9 mouse cellular contexts compared by ENCODE assay signal in genomic region chr19:25450869-25451629, GRCm38 (mm10). TPM values are rescaled to one million over a fixed set of nuclear protein-coding genes. Genes with fewer than 3 reads are reported as not detected.
DNase-seq lines count a peak whose midpoint lies in the region; ATAC-seq and TF ChIP-seq lines count a peak whose summit lies in the region.
"Had no signal": no experiment of that assay in that cellular context is flagged by ENCODE, and none has a peak within 500 bp of the region (broad histone marks: within the 10 kb centered on the region; RNA-seq: fewer than 3 reads in every experiment).

No protein-coding gene starts in this region.

- no peak for TF ChIP-seq EP300 in ES-Bruce4 (IDR thresholded peaks at IDR 0.05; ENCODE audit: insufficient read depth, low read depth, low read length)

- no peak overlapping the region for H3K27ac ChIP-seq in intestine, postnatal 0 days (ENCODE audit: low read depth, low read length)
- H3K27ac ChIP-seq in intestine, embryonic 16.5 days (ENCODE audit: low read length) = no peak overlapping the region
- no peak overlapping the region for H3K27ac ChIP-seq in ES-Bruce4 (ENCODE audit: insufficient read depth, low read length)

- TF ChIP-seq POLR2A in ES-Bruce4 (IDR thresholded peaks at IDR 0.05; ENCODE audit: insufficient read depth, low read length) = no peak

- H3K9me3 ChIP-seq in intestine, postnatal 0 days (ENCODE audit: control insufficient read depth) = no peaks in the 10 kb centered on the region
- no peaks in the 10 kb centered on the region for H3K9me3 ChIP-seq in intestine, embryonic 16.5 days (ENCODE audit: control insufficient read depth, low read length)
- no peaks in the 10 kb centered on the region for H3K9me3 ChIP-seq in ES-Bruce4 (replicated peaks; ENCODE audit: control insufficient read depth, insufficient read depth, low read length, poor library complexity, severe bottlenecking)

- no peaks in the 10 kb centered on the region for H3K36me3 ChIP-seq in intestine, postnatal 0 days (ENCODE audit: control insufficient read depth, insufficient read depth)
- no peaks in the 10 kb centered on the region for H3K36me3 ChIP-seq in intestine, embryonic 16.5 days (ENCODE audit: control insufficient read depth, insufficient read depth, low read length)
- H3K36me3 ChIP-seq in ES-Bruce4 (ENCODE audit: control insufficient read depth, insufficient read depth, low read length, poor library complexity, severe bottlenecking) = no peaks in the 10 kb centered on the region

- no peak overlapping the region for H3K4me3 ChIP-seq in intestine, postnatal 0 days (ENCODE audit: low read depth, low read length)
- no peak overlapping the region for H3K4me3 ChIP-seq in intestine, embryonic 16.5 days (ENCODE audit: low read length)
- no peak overlapping the region for H3K4me3 ChIP-seq in ES-Bruce4 (ENCODE audit: low read depth, low read length)

- no peak overlapping the region for H3K9ac ChIP-seq in intestine, postnatal 0 days (ENCODE audit: low read depth, low read length)
- no peak overlapping the region for H3K9ac ChIP-seq in intestine, embryonic 16.5 days (ENCODE audit: low read depth, low read length)
- no peak overlapping the region for H3K9ac ChIP-seq in ES-Bruce4 (ENCODE audit: low read depth, poor library complexity, severe bottlenecking)

- no peaks in the 10 kb centered on the region for H3K4me1 ChIP-seq in intestine, postnatal 0 days (replicated peaks; ENCODE audit: control insufficient read depth, insufficient read depth, low read length)
- H3K4me1 ChIP-seq in intestine, embryonic 16.5 days (ENCODE audit: control insufficient read depth, insufficient read depth, low read length) = no peaks in the 10 kb centered on the region
- no peaks in the 10 kb centered on the region for H3K4me1 ChIP-seq in ES-Bruce4 (ENCODE audit: control insufficient read depth, insufficient read depth, low read length)

- no peak overlapping the region for H3K4me2 ChIP-seq in intestine, postnatal 0 days (replicated peaks; ENCODE audit: low read depth)
- no peak overlapping the region for H3K4me2 ChIP-seq in intestine, embryonic 16.5 days (ENCODE audit: low read depth, low read length)

- peak; percentile 66 for DNase-seq in adrenal gland, postnatal 10 days
- DNase-seq in layer of hippocampus, postnatal 14 days (ENCODE audit: low spot score in 2 of 2) = peak; percentile 16 to 43
- peak; percentile 7 for DNase-seq in naive thymus-derived CD4-positive, alpha-beta T cell, adult 2 months (ENCODE audit: low read depth)

- ATAC-seq in intestine, postnatal 0 days = no peak
- no peak for ATAC-seq in intestine, embryonic 16.5 days
- ATAC-seq in granulocyte monocyte progenitor cell, adult 5-6 weeks (replicated peaks; ENCODE audit: poor library complexity, severe bottlenecking) = peak; percentile 80
- no peak for ATAC-seq in monocyte, adult 5-6 weeks (replicated peaks; ENCODE audit: insufficient number of reproducible peaks, low FRiP score, low TSS enrichment, poor library complexity, severe bottlenecking)

- no peaks in the 10 kb centered on the region; the same call in 1 of the 2 replicates for H3K27me3 ChIP-seq in intestine, postnatal 0 days (replicated peaks; ENCODE audit: control insufficient read depth, insufficient read depth, low read length)
- H3K27me3 ChIP-seq in intestine, embryonic 16.5 days (replicated peaks; ENCODE audit: control insufficient read depth, insufficient read depth, low read length) = no peaks in the 10 kb centered on the region
- no peaks in the 10 kb centered on the region for H3K27me3 ChIP-seq in ES-Bruce4 (ENCODE audit: control insufficient read depth, insufficient read depth, low read length, poor library complexity, severe bottlenecking)

- TF ChIP-seq CTCF in intestine, postnatal 0 days (IDR thresholded peaks at IDR 0.05; ENCODE audit: low read depth) = peak; percentile 86
- peak; percentile 79 for TF ChIP-seq CTCF in ES-Bruce4 (IDR thresholded peaks at IDR 0.05; ENCODE audit: low read depth, low read length)

- 48% methylated on average over 11 of the region's 11 CpGs for WGBS in intestine, postnatal 0 days
- WGBS in intestine, embryonic 16.5 days = 45% methylated on average over 11 of the region's 11 CpGs

RNA-seq across cellular contexts. Expression of gene Dmrt1, which starts 54.4 kb away (rescaled TPM):
- polyA plus RNA-seq in intestine, postnatal 0 days (2015; fragmentation: Nextera tagmentation; extraction: Ambion mirVana) = not detected in 2 replicates
- polyA plus RNA-seq in intestine, embryonic 16.5 days (2015; fragmentation: Nextera tagmentation; extraction: Ambion mirVana) = not detected in 2 replicates
- polyA plus RNA-seq in ES-Bruce4 (2011; ENCODE audit: insufficient read depth, insufficient read length, low read depth, missing spikeins) = 11.7 and 15.1 TPM in 2 replicates
- not detected for total RNA-seq in adrenal gland, postnatal 10 days (2021)
- not detected in 2 replicates for total RNA-seq in granulocyte monocyte progenitor cell, adult 5-6 weeks (2014; fragmentation: Nextera tagmentation)
- total RNA-seq in granulocyte monocyte progenitor cell, adult 5-6 weeks (2017) = not detected in 2 replicates
- not detected for total RNA-seq in layer of hippocampus, postnatal 14 days (2021)
- total RNA-seq in monocyte, adult 5-6 weeks (2017) = not detected in 3 replicates
- total RNA-seq: heart, postnatal 36 days had no signal

Comparison
In these comparisons a context has a peak if more than half of its experiments do, and no peak if none do; other contexts are left out.
1. DNase-seq: peak in every context shown above with its lines; median percentile 66 in adrenal gland, postnatal 10 days; 30 in layer of hippocampus, postnatal 14 days; 7 in naive thymus-derived CD4-positive, alpha-beta T cell, adult 2 months.